Mouse (Mus musculus) MEL (cell line): Measurements from ENCODE around the gene Spock1.
A peak's percentile ranks its signal among the peaks of the same experiment; 100 is the strongest.

ENCODE experiments used
- CTCF ChIP-seq, 3 experiments: IDR thresholded peaks in 2 of 3; conservative IDR thresholded peaks in 1 of 3; 2 replicates each; pipeline ENCODE4 v1.5.1; 2011 to 2012; ENCODE audit warnings: low read length in 3 of 3, low read depth in 2 of 3, mild to moderate bottlenecking in 2 of 3, improper control_type of control experiment in 1 of 3, inconsistent platforms in 1 of 3, mixed read lengths in 1 of 3, moderate library complexity in 1 of 3; ENCODE audit not compliant: control insufficient read depth in 1 of 3, insufficient read depth in 1 of 3, poor library complexity in 1 of 3, severe bottlenecking in 1 of 3
- ELF1 ChIP-seq: IDR thresholded peaks from 2 replicates; pipeline ENCODE4 v1.6.1; 2014; ENCODE audit warnings: low read depth, mild to moderate bottlenecking, inconsistent platforms, low read length, improper control_type of control experiment, moderate library complexity
- EP300 ChIP-seq, 2 experiments: IDR thresholded peaks; 2 replicates each; pipeline ENCODE4 v1.6.1; 2011; ENCODE audit warnings: improper control_type of control experiment in 2 of 2, low read length in 2 of 2, low read depth in 1 of 2, mild to moderate bottlenecking in 1 of 2
- MEF2A ChIP-seq: IDR thresholded peaks from 2 replicates; pipeline ENCODE4 v1.6.1; 2014; ENCODE audit warnings: low read depth, mild to moderate bottlenecking, inconsistent platforms, low read length, improper control_type of control experiment; ENCODE audit not compliant: poor library complexity, insufficient replicate concordance, severe bottlenecking; ENCODE audit errors: extremely low read depth
- POLR2A ChIP-seq, 2 experiments: IDR thresholded peaks; 2 replicates each; pipeline ENCODE4 v1.6.1; 2011 to 2012; ENCODE audit warnings: low read length in 2 of 2, mild to moderate bottlenecking in 2 of 2, control low read depth in 1 of 2, improper control_type of control experiment in 1 of 2, low read depth in 1 of 2, moderate library complexity in 1 of 2; ENCODE audit not compliant: control insufficient read depth in 1 of 2, insufficient read depth in 1 of 2, poor library complexity in 1 of 2
- TAL1 ChIP-seq: IDR thresholded peaks from 2 replicates; pipeline ENCODE4 v1.6.1; 2012; ENCODE audit warnings: mild to moderate bottlenecking, inconsistent platforms, low read length, moderate library complexity, mixed read lengths
- UBTF ChIP-seq: IDR thresholded peaks from 2 replicates; pipeline ENCODE4 v1.6.1; 2012; ENCODE audit warnings: low read depth, mild to moderate bottlenecking, inconsistent platforms, low read length, improper control_type of control experiment, moderate library complexity, borderline replicate concordance; ENCODE audit not compliant: insufficient read depth
- ZC3H11A ChIP-seq: IDR thresholded peaks from 2 replicates; pipeline ENCODE4 v1.6.1; 2012; ENCODE audit warnings: low read depth, mild to moderate bottlenecking, inconsistent platforms, low read length, improper control_type of control experiment
- ZNF384 ChIP-seq: IDR thresholded peaks from 2 replicates; pipeline ENCODE4 v1.6.1; 2012; ENCODE audit warnings: low read depth, mild to moderate bottlenecking, inconsistent platforms, low read length, improper control_type of control experiment

- TF ChIP-seq POLR2A (IDR thresholded peaks at IDR 0.05; ENCODE audit: control insufficient read depth in 1 of 2, insufficient read depth in 1 of 2, low read depth in 1 of 2, low read length in 2 of 2, poor library complexity in 1 of 2) (no peak), CTCF (IDR thresholded peaks at IDR 0.05 in 2 of 3, conservative IDR thresholded peaks at IDR 0.05 in 1 of 3; ENCODE audit: control insufficient read depth in 1 of 3, insufficient read depth in 1 of 3, low read depth in 2 of 3, low read length in 3 of 3, poor library complexity in 1 of 3, severe bottlenecking in 1 of 3) (peak in 1 of 3 experiments; percentile 13; a peak in 1 of 6 replicates), UBTF (no peak), ELF1 (no peak), ZNF384 (no peak), EP300 (IDR thresholded peaks at IDR 0.05; ENCODE audit: low read depth in 1 of 2, low read length in 2 of 2) (no peak), TAL1 (no peak), ZC3H11A (no peak), MEF2A (no peak)
Observed at GRCm38 (mm10) chr13:57779146-57779545, 129.0 kb downstream of the Spock1 start.
